In the genomic region with DNA sequence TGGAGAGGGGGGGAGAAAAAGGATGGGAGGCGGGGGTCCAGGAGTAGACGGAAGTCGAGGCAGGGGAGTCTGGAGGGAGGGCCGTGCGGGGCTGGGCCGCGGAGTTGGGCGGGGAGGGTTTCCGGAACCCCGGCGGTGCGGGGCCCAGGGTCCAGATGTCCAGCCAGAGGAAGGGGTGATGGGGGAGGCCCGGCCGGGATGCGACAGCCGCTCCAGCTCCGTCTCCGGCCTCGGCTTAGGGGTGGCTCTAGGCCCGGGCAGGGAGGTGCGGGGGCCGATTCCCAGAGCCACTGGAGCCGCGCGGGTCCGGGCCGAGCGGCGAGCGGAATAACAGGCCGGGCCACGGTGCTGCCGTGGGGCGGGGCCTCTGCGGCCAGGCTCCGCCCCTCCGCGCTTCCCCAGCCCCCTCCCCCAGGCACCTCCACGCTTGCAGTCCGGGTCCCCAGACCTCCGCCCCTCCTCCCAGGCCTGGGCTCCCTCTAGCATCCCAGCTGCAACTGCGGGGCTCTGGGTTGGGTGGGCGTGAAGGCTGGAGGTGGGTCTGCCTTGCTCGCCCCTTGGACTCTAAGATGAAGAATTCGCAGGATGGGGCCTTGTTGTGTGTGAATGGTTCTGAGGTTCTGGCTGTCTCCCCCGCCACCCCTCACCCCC, we compare ENCODE assay signal across 8 mouse cellular contexts. TPM values are rescaled to one million over a fixed set of nuclear protein-coding genes. Genes with fewer than 3 reads are reported as not detected.
DNase-seq lines count a peak whose midpoint lies in the region; ATAC-seq and TF ChIP-seq lines count a peak whose summit lies in the region.

No protein-coding gene starts in this region.

- no peaks in the 10 kb centered on the region for H3K9me3 ChIP-seq in E14TG2a.4 (ENCODE audit: low read length)
- H3K9me3 ChIP-seq in hindbrain, postnatal 0 days (ENCODE audit: low read length) = no peaks in the 10 kb centered on the region
- no peaks in the 10 kb centered on the region for H3K9me3 ChIP-seq in lung, embryonic 14.5 days (ENCODE audit: low read depth, low read length)

- peak overlapping the region; percentile 74 for H3K9ac ChIP-seq in hindbrain, postnatal 0 days (replicated peaks; ENCODE audit: low read length)
- peak overlapping the region; percentile 83 for H3K9ac ChIP-seq in lung, embryonic 14.5 days

- 0% methylated on average over 28 of the region's 46 CpGs for WGBS in hindbrain, postnatal 0 days
- WGBS in lung, embryonic 14.5 days = 0% methylated on average over 42 of the region's 46 CpGs

- H3K36me3 ChIP-seq in E14TG2a.4 (ENCODE audit: insufficient read depth, low read length) = peaks cover 55% of the 10 kb centered on the region
- peaks cover 4% of the 10 kb centered on the region for H3K36me3 ChIP-seq in hindbrain, postnatal 0 days (ENCODE audit: insufficient read depth, low read length)
- H3K36me3 ChIP-seq in lung, embryonic 14.5 days (ENCODE audit: insufficient read depth) = peaks cover 47% of the 10 kb centered on the region

- 0 out of 2 replicates have a peak, but pooled peaks cover 3% of the 10 kb centered on the region for H3K27me3 ChIP-seq in E14TG2a.4 (ENCODE audit: insufficient read depth, low read length)
- no peaks in the 10 kb centered on the region for H3K27me3 ChIP-seq in hindbrain, postnatal 0 days (ENCODE audit: insufficient read depth, low read length)
- H3K27me3 ChIP-seq in lung, embryonic 14.5 days (ENCODE audit: insufficient read depth, low read length) = no peaks in the 10 kb centered on the region

- ATAC-seq in hindbrain, postnatal 0 days = peak; percentile 82
- ATAC-seq in lung, embryonic 14.5 days (ENCODE audit: insufficient read depth) = peak; percentile 81

- DNase-seq in A20 (ENCODE audit: low read depth, low spot score) = peak; percentile 81
- DNase-seq in cerebellum, adult 9-11 months = peak; percentile 82
- DNase-seq in forelimb bud, embryonic 11.5 days (ENCODE audit: low read depth, low spot score) = peak; percentile 86
- DNase-seq in hindbrain, postnatal 0 days (ENCODE audit: low spot score) = peak; percentile 82
- DNase-seq in lung, embryonic 14.5 days = peak; percentile 88
- DNase-seq in retina, postnatal 1 day = peak; percentile 85
- DNase-seq in spleen, postnatal 14 days (ENCODE audit: low spot score in 2 of 2) = no peak

- peaks cover 87% of the 10 kb centered on the region for H3K4me1 ChIP-seq in E14TG2a.4 (replicated peaks; ENCODE audit: low read depth, low read length)
- peaks cover 7% of the 10 kb centered on the region for H3K4me1 ChIP-seq in hindbrain, postnatal 0 days (ENCODE audit: insufficient read depth, low read length)
- H3K4me1 ChIP-seq in lung, embryonic 14.5 days (ENCODE audit: insufficient read depth) = peaks cover 15% of the 10 kb centered on the region

- TF ChIP-seq CTCF in E14TG2a.4 (conservative IDR thresholded peaks at IDR 0.05; ENCODE audit: low read length) = no peak
- TF ChIP-seq CTCF in hindbrain, postnatal 0 days (IDR thresholded peaks at IDR 0.05; ENCODE audit: low read depth) = no peak
- no peak for TF ChIP-seq CTCF in lung, embryonic 14.5 days (IDR thresholded peaks at IDR 0.05; ENCODE audit: low read depth)

- H3K4me2 ChIP-seq in hindbrain, postnatal 0 days (ENCODE audit: low read depth, low read length) = peak overlapping the region; percentile 98
- H3K4me2 ChIP-seq in lung, embryonic 14.5 days = peak overlapping the region; percentile 97

- H3K27ac ChIP-seq in hindbrain, postnatal 0 days = peak overlapping the region; percentile 73
- peak overlapping the region; percentile 90 for H3K27ac ChIP-seq in lung, embryonic 14.5 days (ENCODE audit: low read depth)

- H3K4me3 ChIP-seq in E14TG2a.4 (replicated peaks; ENCODE audit: low read length) = peak overlapping the region; percentile 88
- peak overlapping the region; percentile 59 for H3K4me3 ChIP-seq in hindbrain, postnatal 0 days (ENCODE audit: low read length)
- H3K4me3 ChIP-seq in lung, embryonic 14.5 days (ENCODE audit: low read depth, low read length) = peak overlapping the region; percentile 67

RNA-seq across cellular contexts. Expression of a gene that starts 1.3 kb away (rescaled TPM):
- 61.0 and 65.4 TPM in 2 replicates for total RNA-seq in hindbrain, postnatal 0 days (2014; rRNA removed)
- polyA plus RNA-seq in hindbrain, postnatal 0 days (2015; fragmentation: Nextera tagmentation; extraction: Ambion mirVana) = 20.3 and 21.6 TPM in 2 replicates
- 45.8 and 48.7 TPM in 2 replicates for polyA plus RNA-seq in lung, embryonic 14.5 days (2014; fragmentation: Nextera tagmentation; extraction: Ambion mirVana)

RNA-seq across cellular contexts. Expression of a gene that starts 6.9 kb away (rescaled TPM):
- total RNA-seq in hindbrain, postnatal 0 days (2014; rRNA removed) = 233 and 240 TPM in 2 replicates
- polyA plus RNA-seq in hindbrain, postnatal 0 days (2015; fragmentation: Nextera tagmentation; extraction: Ambion mirVana) = 170 and 185 TPM in 2 replicates
- 81.4 and 92.4 TPM in 2 replicates for polyA plus RNA-seq in lung, embryonic 14.5 days (2014; fragmentation: Nextera tagmentation; extraction: Ambion mirVana)

RNA-seq across cellular contexts. Expression of a gene that starts 8.1 kb away (rescaled TPM):
- 0.31 TPM in 1 of 2 replicates, not detected in the other for total RNA-seq in hindbrain, postnatal 0 days (2014; rRNA removed)
- polyA plus RNA-seq in hindbrain, postnatal 0 days (2015; fragmentation: Nextera tagmentation; extraction: Ambion mirVana) = 0.79 and 1.1 TPM in 2 replicates
- 0.09 and 0.27 TPM in 2 replicates for polyA plus RNA-seq in lung, embryonic 14.5 days (2014; fragmentation: Nextera tagmentation; extraction: Ambion mirVana)

RNA-seq across cellular contexts. Expression of a gene that starts 22.8 kb away (rescaled TPM):
- 18.3 and 22.8 TPM in 2 replicates for total RNA-seq in hindbrain, postnatal 0 days (2014; rRNA removed)
- 19.9 and 20.2 TPM in 2 replicates for polyA plus RNA-seq in hindbrain, postnatal 0 days (2015; fragmentation: Nextera tagmentation; extraction: Ambion mirVana)
- polyA plus RNA-seq in lung, embryonic 14.5 days (2014; fragmentation: Nextera tagmentation; extraction: Ambion mirVana) = 17.8 and 21.0 TPM in 2 replicates

RNA-seq across cellular contexts. Expression of a gene that starts 23.6 kb away (rescaled TPM):
- 111 and 112 TPM in 2 replicates for total RNA-seq in hindbrain, postnatal 0 days (2014; rRNA removed)
- 56.7 and 65.3 TPM in 2 replicates for polyA plus RNA-seq in hindbrain, postnatal 0 days (2015; fragmentation: Nextera tagmentation; extraction: Ambion mirVana)
- 2.9 and 4.4 TPM in 2 replicates for polyA plus RNA-seq in lung, embryonic 14.5 days (2014; fragmentation: Nextera tagmentation; extraction: Ambion mirVana)

Comparison
In these comparisons a context has a peak if more than half of its experiments do, and no peak if none do; other contexts are left out.
1. DNase-seq: peak in A20 (single experiment), cerebellum, adult 9-11 months (single experiment), forelimb bud, embryonic 11.5 days (single experiment), hindbrain, postnatal 0 days (single experiment), lung, embryonic 14.5 days (single experiment) and retina, postnatal 1 day (single experiment); none in spleen, postnatal 14 days (0 of 2).
2. Peak in every context shown above with its lines, with median percentiles within 50 percentile points of each other: H3K4me3 ChIP-seq.